Mouse (Mus musculus) forebrain, embryonic 11.5 days (tissue): ENCODE measurements around the gene Ankrd60. TPM values are rescaled to one million over a fixed set of nuclear protein-coding genes. Genes with fewer than 3 reads are reported as not detected.

ENCODE experiments used
- ATAC-seq: fragments of 200-750 bp; cut with Nextera tagmentation; replicated peaks from 2 replicates; pipeline ENCODE4 v1.8.0; 2017; ENCODE audit warnings: moderate TSS enrichment; ENCODE audit not compliant: low FRiP score
- DNase-seq: peaks from one replicate; pipeline ENCODE4 v3.0.0-alpha.2; 2017; ENCODE audit warnings: low spot score
- H3K27ac ChIP-seq: fragments of 300-500 bp; sonication (generic); 2 replicates; pipeline ENCODE4 v1.5.1; 2014; ENCODE audit warnings: low read depth, low read length
- H3K27me3 ChIP-seq: fragments of 300-500 bp; sonication (generic); 2 replicates; pipeline ENCODE4 v1.6.1; 2014; ENCODE audit warnings: mild to moderate bottlenecking, low read length, mixed read lengths; ENCODE audit not compliant: control insufficient read depth, insufficient read depth
- H3K36me3 ChIP-seq: fragments of 300-500 bp; sonication (generic); 2 replicates; pipeline ENCODE4 v1.6.1; 2014; ENCODE audit warnings: mild to moderate bottlenecking, low read length, moderate library complexity, mixed read lengths; ENCODE audit not compliant: control insufficient read depth, insufficient read depth
- H3K4me1 ChIP-seq: fragments of 300-500 bp; sonication (generic); replicated peaks from 2 replicates; pipeline ENCODE4 v1.6.1; 2014; ENCODE audit warnings: low read length, mixed read lengths; ENCODE audit not compliant: control insufficient read depth, insufficient read depth
- H3K4me2 ChIP-seq: fragments of 300-500 bp; sonication (generic); 2 replicates; pipeline ENCODE4 v1.6.1; 2014; ENCODE audit warnings: low read depth, mild to moderate bottlenecking, low read length, moderate library complexity, mixed read lengths; ENCODE audit not compliant: severe bottlenecking
- H3K4me3 ChIP-seq: fragments of 300-500 bp; sonication (generic); 2 replicates; pipeline ENCODE4 v1.5.1; 2014; ENCODE audit warnings: low read depth, low read length
- H3K9ac ChIP-seq: fragments of 300-500 bp; sonication (generic); 2 replicates; pipeline ENCODE4 v1.6.1; 2014; ENCODE audit warnings: low read length
- H3K9me3 ChIP-seq: fragments of 300-500 bp; sonication (generic); 2 replicates; pipeline ENCODE4 v1.6.1; 2016; ENCODE audit warnings: low read length, mixed read lengths; ENCODE audit not compliant: control insufficient read depth
- WGBS: fragments of 180-500 bp; shearing (Covaris S2); extraction: QIAGEN DNeasy Blood & Tissue Kit; methylation state at CpG from one replicate; pipeline ENCODE4 v1.1.7; 2014; 5-methylcytosine and 5-hydroxymethylcytosine counted together
- polyA plus RNA-seq: library from polyadenylated mRNA; unstranded; fragments of >200 nt; fragmentation: Nextera tagmentation; extraction: Ambion mirVana; gene quantifications from 2 replicates; pipeline ENCODE4 v1.2.1, GENCODE M21; 2014

Ankrd60 gene
- polyA plus RNA-seq, 1 experiment from 2014 or later: not detected

- H3K4me3 ChIP-seq: no peak overlapping the region
- no peaks in the 10 kb centered on the region for H3K27me3 ChIP-seq
- no peaks in the 10 kb centered on the region for H3K9me3 ChIP-seq
- H3K9ac ChIP-seq: no peak overlapping the region
- WGBS: 70% methylated on average over 9 of the region's 9 CpGs
- no peak for DNase-seq
- no peak overlapping the region for H3K27ac ChIP-seq
- no peak overlapping the region for H3K4me2 ChIP-seq
- ATAC-seq: no peak
- no peaks in the 10 kb centered on the region for H3K4me1 ChIP-seq
- H3K36me3 ChIP-seq: no peaks in the 10 kb centered on the region
These were observed 14.0 kb downstream of the Ankrd60 start for GRCm38 (mm10) chr2:173564179-173564578.

- no peaks in the 10 kb centered on the region for H3K36me3 ChIP-seq
- no peaks in the 10 kb centered on the region for H3K4me1 ChIP-seq
- ATAC-seq (no peak), DNase-seq (no peak)
- 77% methylated on average over 7 of the region's 7 CpGs for WGBS
- H3K4me2 ChIP-seq: no peak overlapping the region
- H3K9ac ChIP-seq: no peak overlapping the region
- no peak overlapping the region for H3K27ac ChIP-seq
- no peaks in the 10 kb centered on the region for H3K27me3 ChIP-seq
- no peak overlapping the region for H3K4me3 ChIP-seq
- no peaks in the 10 kb centered on the region for H3K9me3 ChIP-seq
These were observed 14.8 kb downstream of the Ankrd60 start for GRCm38 (mm10) chr2:173563336-173563735.

GRCm38 (mm10) chr2:173561851-173562442 lies 16.2 kb downstream of the Ankrd60 start:
- no peak overlapping the region for H3K4me2 ChIP-seq
- no peaks in the 10 kb centered on the region for H3K9me3 ChIP-seq
- H3K9ac ChIP-seq: no peak overlapping the region
- no peaks in the 10 kb centered on the region for H3K36me3 ChIP-seq
- H3K4me3 ChIP-seq: no peak overlapping the region
- ATAC-seq (peak; percentile 59; the same call in 1 of the 2 replicates), DNase-seq (peak; percentile 78)
- WGBS: 43% methylated on average over 5 of the region's 5 CpGs
- H3K27ac ChIP-seq: no peak overlapping the region
- no peaks in the 10 kb centered on the region for H3K27me3 ChIP-seq
- H3K4me1 ChIP-seq: no peaks in the 10 kb centered on the region

GRCm38 (mm10) chr2:173558754-173559396 lies 19.3 kb downstream of the Ankrd60 start:
- Histone ChIP-seq H3K36me3 (no peaks in the 10 kb centered on the region), H3K27ac (no peak overlapping the region), H3K4me2 (no peak overlapping the region), H3K4me1 (no peaks in the 10 kb centered on the region), H3K4me3 (no peak overlapping the region), H3K27me3 (no peaks in the 10 kb centered on the region), H3K9ac (no peak overlapping the region), H3K9me3 (no peaks in the 10 kb centered on the region)
- WGBS: 84% methylated on average over 12 of the region's 12 CpGs
- no peak for DNase-seq
- ATAC-seq: no peak

- Histone ChIP-seq H3K27me3 (no peaks in the 10 kb centered on the region), H3K9me3 (no peaks in the 10 kb centered on the region), H3K4me3 (no peak overlapping the region), H3K4me1 (no peaks in the 10 kb centered on the region), H3K36me3 (no peaks in the 10 kb centered on the region), H3K27ac (no peak overlapping the region), H3K9ac (no peak overlapping the region), H3K4me2 (no peak overlapping the region)
- DNase-seq: no peak
- WGBS: 48% methylated on average over 9 of the region's 9 CpGs
- ATAC-seq: peak; percentile 65; the same call in 1 of the 2 replicates
These were observed 24.3 kb downstream of the Ankrd60 start for GRCm38 (mm10) chr2:173553863-173554262.

GRCm38 (mm10) chr2:173550681-173551080 lies 27.5 kb downstream of the Ankrd60 start:
- Histone ChIP-seq H3K4me1 (no peaks in the 10 kb centered on the region), H3K27ac (no peak overlapping the region), H3K4me2 (no peak overlapping the region), H3K4me3 (no peak overlapping the region), H3K27me3 (no peaks in the 10 kb centered on the region), H3K9ac (no peak overlapping the region), H3K36me3 (no peaks in the 10 kb centered on the region), H3K9me3 (no peaks in the 10 kb centered on the region)
- ATAC-seq (no peak), DNase-seq (no peak)
- WGBS: 75% methylated on average over 6 of the region's 6 CpGs

GRCm38 (mm10) chr2:173549236-173549635 lies 28.9 kb downstream of the Ankrd60 start:
- 92% methylated on average over 10 of the region's 10 CpGs for WGBS
- H3K4me2 ChIP-seq: no peak overlapping the region
- no peaks in the 10 kb centered on the region for H3K4me1 ChIP-seq
- no peak overlapping the region for H3K9ac ChIP-seq
- H3K27ac ChIP-seq: no peak overlapping the region
- ATAC-seq: no peak
- no peak overlapping the region for H3K4me3 ChIP-seq
- no peaks in the 10 kb centered on the region for H3K27me3 ChIP-seq
- DNase-seq: no peak
- H3K36me3 ChIP-seq: no peaks in the 10 kb centered on the region
- no peaks in the 10 kb centered on the region for H3K9me3 ChIP-seq

- no peaks in the 10 kb centered on the region for H3K27me3 ChIP-seq
- ATAC-seq (peak; percentile 74), DNase-seq (peak; percentile 90)
- H3K4me2 ChIP-seq: no peak overlapping the region
- 44% methylated on average over 15 of the region's 15 CpGs for WGBS
- H3K4me3 ChIP-seq: no peak overlapping the region
- H3K4me1 ChIP-seq: no peaks in the 10 kb centered on the region
- no peaks in the 10 kb centered on the region for H3K36me3 ChIP-seq
- H3K9me3 ChIP-seq: no peaks in the 10 kb centered on the region
- no peak overlapping the region for H3K27ac ChIP-seq
- H3K9ac ChIP-seq: no peak overlapping the region
These were observed 32.0 kb downstream of the Ankrd60 start for GRCm38 (mm10) chr2:173545992-173546703.
